In genomic region chr19:8852236-8852928, GRCm38 (mm10) we compare ENCODE assay signal across 22 mouse cellular contexts. TPM values are rescaled to one million over a fixed set of nuclear protein-coding genes. Genes with fewer than 3 reads are reported as not detected.
A peak's percentile ranks its signal among the peaks of the same experiment; 100 is the strongest.
DNase-seq lines count a peak whose midpoint lies in the region; ATAC-seq and TF ChIP-seq lines count a peak whose summit lies in the region.
"Had no signal": no experiment of that assay in that cellular context is flagged by ENCODE, and none has a peak within 500 bp of the region (broad histone marks: within the 10 kb centered on the region; RNA-seq: fewer than 3 reads in every experiment).

No protein-coding gene starts in this region.

- WGBS in lung, postnatal 0 days = 47% methylated on average over 10 of the region's 10 CpGs

- no peak for TF ChIP-seq EP300 in lung, postnatal 0 days (IDR thresholded peaks at IDR 0.05)

- H3K27ac ChIP-seq in lung, postnatal 0 days (ENCODE audit: low read length) = no peak overlapping the region
- peak overlapping the region; percentile 88 for H3K27ac ChIP-seq in gastrocnemius, adult 2 months
- H3K27ac ChIP-seq: embryonic facial prominence, embryonic 15.5 days; forebrain, embryonic 10.5 days; heart, embryonic 13.5 days had no signal

- H3K36me3 ChIP-seq in lung, postnatal 0 days (ENCODE audit: insufficient read depth, low read length) = peaks cover 3% of the 10 kb centered on the region; the same call in 1 of the 2 replicates

- no peaks in the 10 kb centered on the region for H3K27me3 ChIP-seq in lung, postnatal 0 days (replicated peaks; ENCODE audit: insufficient read depth, low read length)
- H3K27me3 ChIP-seq: embryonic facial prominence, embryonic 15.5 days; heart, embryonic 13.5 days had no signal

- no peak overlapping the region for H3K9ac ChIP-seq in lung, postnatal 0 days (replicated peaks; ENCODE audit: low read depth)
- H3K9ac ChIP-seq: embryonic facial prominence, embryonic 15.5 days; heart, embryonic 13.5 days had no signal

- 0 out of 2 replicates have a peak, but pooled peaks have one; percentile 11 for ATAC-seq in lung, postnatal 0 days

- H3K4me1 ChIP-seq in lung, postnatal 0 days (ENCODE audit: insufficient read depth, low read depth, low read length) = no peaks in the 10 kb centered on the region

- intact Hi-C loops in gastrocnemius, adult 2 months (cut with DNase I) = no loop called here

- peak; percentile 96 for DNase-seq in heart, adult 11 months
- no peak for DNase-seq in heart, adult 8-10 months (ENCODE audit: low spot score)
- no peak for DNase-seq in lung, postnatal 0 days (ENCODE audit: low spot score)
- no peak for DNase-seq in lung, postnatal 10 days
- peak; percentile 81 for DNase-seq in gastrocnemius, adult 2 months
- peak; percentile 59 for DNase-seq in skeletal muscle tissue, adult 2 months (ENCODE audit: low read depth, low spot score)
- no peak for DNase-seq in urinary bladder, postnatal 10 days (ENCODE audit: low spot score)
- DNase-seq: cerebellum, adult 11-12 months; cerebellum, postnatal 36 days; heart, postnatal 4 days; kidney, adult 18-20 months; midbrain, embryonic 14.5 days; spleen, adult 18-20 months; thymus, adult 18-20 months had no signal

- H3K4me3 ChIP-seq in lung, postnatal 0 days (ENCODE audit: low read depth, low read length) = no peak overlapping the region
- H3K4me3 ChIP-seq in gastrocnemius, adult 2 months = peak overlapping the region; percentile 67
- H3K4me3 ChIP-seq: embryonic facial prominence, embryonic 15.5 days; forebrain, embryonic 10.5 days; heart, embryonic 13.5 days had no signal

- H3K4me2 ChIP-seq in lung, postnatal 0 days (replicated peaks; ENCODE audit: low read depth, low read length) = 0 out of 2 replicates have a peak overlapping the region, but pooled peaks have one; percentile 1
- H3K4me2 ChIP-seq: embryonic facial prominence, embryonic 15.5 days; heart, embryonic 13.5 days had no signal

- TF ChIP-seq CTCF in lung, postnatal 0 days (IDR thresholded peaks at IDR 0.05) = no peak
- TF ChIP-seq CTCF in gastrocnemius, adult 2 months (IDR thresholded peaks at IDR 0.05) = no peak

- H3K9me3 ChIP-seq in lung, postnatal 0 days (ENCODE audit: low read length) = no peaks in the 10 kb centered on the region
- H3K9me3 ChIP-seq: embryonic facial prominence, embryonic 15.5 days; forebrain, embryonic 10.5 days; heart, embryonic 13.5 days had no signal

RNA-seq across cellular contexts. Expression of gene Lrrn4cl, which starts 1.8 kb away (rescaled TPM):
- total RNA-seq in heart, adult 8-10 months (2022) = 1 to 10 TPM; 3.4 to 4.7 (median 3.9) TPM
- 1.7 and 1.9 TPM in 2 replicates for polyA plus RNA-seq in lung, postnatal 0 days (2015; fragmentation: Nextera tagmentation; extraction: Ambion mirVana)
- total RNA-seq in gastrocnemius, adult 2 months (2021) = 1 to 10 TPM; 7.3 to 7.8 TPM

RNA-seq across cellular contexts. Expression of gene Gng3, which starts 13.4 kb away (rescaled TPM):
- under 1 TPM in 1 of 4 experiments, not detected in 3; 0.22 TPM for total RNA-seq in heart, adult 8-10 months (2022)
- 0.35 and 0.46 TPM in 2 replicates for polyA plus RNA-seq in lung, postnatal 0 days (2015; fragmentation: Nextera tagmentation; extraction: Ambion mirVana)
- total RNA-seq in gastrocnemius, adult 2 months (2021) = not detected
- total RNA-seq: megakaryocyte, adult 5-6 weeks had no signal

RNA-seq across cellular contexts. Expression of gene Bscl2, which starts 15.1 kb away (rescaled TPM):
- total RNA-seq in heart, adult 8-10 months (2022) = 10 to 100 TPM; 21.2 to 28.1 (median 24.2) TPM
- 66.3 and 66.8 TPM in 2 replicates for polyA plus RNA-seq in lung, postnatal 0 days (2015; fragmentation: Nextera tagmentation; extraction: Ambion mirVana)
- 10 to 100 TPM; 16.8 to 18.4 TPM for total RNA-seq in gastrocnemius, adult 2 months (2021)

RNA-seq across cellular contexts. Expression of gene Ubxn1, which starts 18.9 kb away (rescaled TPM):
- total RNA-seq in heart, adult 8-10 months (2022) = 100 to 1,000 TPM; 122 to 127 (median 125) TPM
- polyA plus RNA-seq in lung, postnatal 0 days (2015; fragmentation: Nextera tagmentation; extraction: Ambion mirVana) = 153 and 164 TPM in 2 replicates
- 100 to 1,000 TPM; 199 to 235 TPM for total RNA-seq in gastrocnemius, adult 2 months (2021)

RNA-seq across cellular contexts. Expression of gene AC129217.1, which starts 22.8 kb away (rescaled TPM):
- under 1 TPM in 1 of 4 experiments, not detected in 3; 0.53 TPM for total RNA-seq in heart, adult 8-10 months (2022)
- not detected in 2 replicates for polyA plus RNA-seq in lung, postnatal 0 days (2015; fragmentation: Nextera tagmentation; extraction: Ambion mirVana)
- total RNA-seq in gastrocnemius, adult 2 months (2021) = not detected
- total RNA-seq: adrenal gland, adult 18-20 months; heart, postnatal 4 days; left cerebral cortex, postnatal 14 days had no signal
- polyA plus RNA-seq: brain, embryonic 14.5 days; embryonic facial prominence, embryonic 15.5 days; forebrain, embryonic 10.5 days; heart, embryonic 13.5 days; midbrain, embryonic 14.5 days; stomach, embryonic 14.5 days had no signal

Comparison
In these comparisons a context has a peak if more than half of its experiments do, and no peak if none do; other contexts are left out.
1. DNase-seq: peak in heart, adult 11 months (single experiment), gastrocnemius, adult 2 months (single experiment) and skeletal muscle tissue, adult 2 months (single experiment); none in heart, adult 8-10 months (single experiment), lung, postnatal 0 days (single experiment), lung, postnatal 10 days (single experiment) and urinary bladder, postnatal 10 days (single experiment).